Comparison of ENCODE assay signal across 23 mouse cellular contexts in the genomic region with DNA sequence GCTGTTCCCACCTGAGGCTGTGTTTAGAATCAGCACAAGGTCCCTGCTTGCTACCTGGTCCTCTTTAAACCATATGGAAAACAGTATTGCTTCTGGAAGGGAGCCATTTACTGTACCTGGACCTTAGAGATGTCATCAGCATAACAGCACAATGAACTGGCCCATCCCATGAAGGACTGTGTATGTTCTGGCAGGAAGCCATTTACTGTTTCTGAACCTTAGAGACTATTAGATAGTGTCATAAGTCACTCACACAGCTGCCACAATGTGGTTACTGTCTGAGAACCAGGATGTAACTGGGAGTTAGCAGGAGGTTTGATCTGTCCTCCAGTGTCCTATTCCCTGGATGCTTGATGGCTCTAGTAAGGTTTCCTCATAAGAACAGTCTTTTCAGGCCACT. TPM values are rescaled to one million over a fixed set of nuclear protein-coding genes. Genes with fewer than 3 reads are reported as not detected.
DNase-seq lines count a peak whose midpoint lies in the region; ATAC-seq and TF ChIP-seq lines count a peak whose summit lies in the region.
"Had no signal": no experiment of that assay in that cellular context is flagged by ENCODE, and none has a peak within 500 bp of the region (broad histone marks: within the 10 kb centered on the region; RNA-seq: fewer than 3 reads in every experiment).

No protein-coding gene starts in this region.

- peak overlapping the region; percentile 22; the same call in 1 of the 2 replicates for H3K27ac ChIP-seq in intestine, embryonic 15.5 days
- peak overlapping the region; percentile 22; the same call in 1 of the 2 replicates for H3K27ac ChIP-seq in intestine, postnatal 0 days (ENCODE audit: low read depth, low read length)
- peak overlapping the region; percentile 92 for H3K27ac ChIP-seq in small intestine, adult 2 months (ENCODE audit: insufficient read depth, low read depth, low read length)
- H3K27ac ChIP-seq: embryonic facial prominence, embryonic 10.5 days; embryonic facial prominence, embryonic 12.5 days; forebrain, embryonic 10.5 days; forebrain, embryonic 12.5 days had no signal

- no peak overlapping the region for H3K4me3 ChIP-seq in intestine, embryonic 15.5 days (replicated peaks)
- no peak overlapping the region for H3K4me3 ChIP-seq in intestine, postnatal 0 days (ENCODE audit: low read depth, low read length)
- no peak overlapping the region for H3K4me3 ChIP-seq in small intestine, adult 2 months (ENCODE audit: low read depth, low read length)
- H3K4me3 ChIP-seq: embryonic facial prominence, embryonic 10.5 days; embryonic facial prominence, embryonic 12.5 days; erythroblast, embryonic 14.5 days; forebrain, embryonic 10.5 days; forebrain, embryonic 12.5 days had no signal

- no peak overlapping the region for H3K9ac ChIP-seq in intestine, embryonic 15.5 days
- no peak overlapping the region for H3K9ac ChIP-seq in intestine, postnatal 0 days (ENCODE audit: low read depth, low read length)
- H3K9ac ChIP-seq: embryonic facial prominence, embryonic 12.5 days; forebrain, embryonic 12.5 days had no signal

- H3K4me1 ChIP-seq in intestine, embryonic 15.5 days (replicated peaks), result peaks cover 7% of the 10 kb centered on the region; the same call in 1 of the 2 replicates
- 0 out of 2 replicates have a peak, but pooled peaks cover 8% of the 10 kb centered on the region for H3K4me1 ChIP-seq in intestine, postnatal 0 days (replicated peaks; ENCODE audit: control insufficient read depth, insufficient read depth, low read length)
- peaks cover 31% of the 10 kb centered on the region for H3K4me1 ChIP-seq in small intestine, adult 2 months (ENCODE audit: control insufficient read depth, insufficient read depth, insufficient read length, low read length)
- H3K4me1 ChIP-seq: embryonic facial prominence, embryonic 10.5 days; embryonic facial prominence, embryonic 12.5 days; forebrain, embryonic 10.5 days; forebrain, embryonic 12.5 days had no signal

- no peaks in the 10 kb centered on the region for H3K27me3 ChIP-seq in intestine, embryonic 15.5 days (replicated peaks)
- H3K27me3 ChIP-seq in intestine, postnatal 0 days (replicated peaks; ENCODE audit: control insufficient read depth, insufficient read depth, low read length), result no peaks in the 10 kb centered on the region
- H3K27me3 ChIP-seq in small intestine, adult 2 months (ENCODE audit: control insufficient read depth, insufficient read depth, low read length), result no peaks in the 10 kb centered on the region
- H3K27me3 ChIP-seq: embryonic facial prominence, embryonic 12.5 days; forebrain, embryonic 12.5 days had no signal

- DNase-seq in right cerebral cortex, adult 2 months (ENCODE audit: low spot score in 2 of 2), result no peak
- no peak for DNase-seq in cerebellum, adult 11-12 months
- no peak for DNase-seq in liver
- no peak for DNase-seq in embryo, embryonic 11 days
- DNase-seq: adrenal gland, adult 2 months; adrenal gland, postnatal 10 days; adrenal gland, postnatal 25 days; cerebellum, adult 11 months; cerebellum, adult 2 months; cerebellum, adult 9-11 months; cerebellum, postnatal 14 days; cerebellum, postnatal 36 days had no signal

- no peak for TF ChIP-seq CTCF in intestine, postnatal 0 days (IDR thresholded peaks at IDR 0.05; ENCODE audit: low read depth)
- no peak for TF ChIP-seq CTCF in small intestine, adult 2 months (IDR thresholded peaks at IDR 0.05; ENCODE audit: extremely low read depth, insufficient read length, insufficient replicate concordance, low read depth, low read length)

- no peaks in the 10 kb centered on the region for H3K36me3 ChIP-seq in intestine, embryonic 15.5 days
- H3K36me3 ChIP-seq in intestine, postnatal 0 days (ENCODE audit: control insufficient read depth, insufficient read depth), result no peaks in the 10 kb centered on the region
- H3K36me3 ChIP-seq in small intestine, adult 2 months (ENCODE audit: control insufficient read depth, insufficient read depth, low read length), result no peaks in the 10 kb centered on the region
- H3K36me3 ChIP-seq: embryonic facial prominence, embryonic 10.5 days; embryonic facial prominence, embryonic 12.5 days; forebrain, embryonic 10.5 days; forebrain, embryonic 12.5 days had no signal

- no peaks in the 10 kb centered on the region for H3K9me3 ChIP-seq in intestine, embryonic 15.5 days
- no peaks in the 10 kb centered on the region for H3K9me3 ChIP-seq in intestine, postnatal 0 days (ENCODE audit: control insufficient read depth)
- H3K9me3 ChIP-seq: embryonic facial prominence, embryonic 10.5 days; embryonic facial prominence, embryonic 12.5 days; forebrain, embryonic 10.5 days; forebrain, embryonic 12.5 days had no signal

- no peak for TF ChIP-seq POLR2A in small intestine, adult 2 months (IDR thresholded peaks at IDR 0.05; ENCODE audit: low read depth, low read length)

- no peak overlapping the region for H3K4me2 ChIP-seq in intestine, embryonic 15.5 days (replicated peaks)
- no peak overlapping the region for H3K4me2 ChIP-seq in intestine, postnatal 0 days (replicated peaks; ENCODE audit: low read depth)
- H3K4me2 ChIP-seq: embryonic facial prominence, embryonic 12.5 days; forebrain, embryonic 12.5 days had no signal

- peak; percentile 46 for ATAC-seq in intestine, embryonic 15.5 days
- ATAC-seq in intestine, postnatal 0 days, result peak; percentile 82
- ATAC-seq: forebrain, embryonic 14.5 days; forebrain, embryonic 16.5 days had no signal

RNA-seq across cellular contexts. Expression of a gene that starts 33.7 kb away (rescaled TPM):
- polyA plus RNA-seq in intestine, embryonic 15.5 days (2015; fragmentation: Nextera tagmentation; extraction: Ambion mirVana), result 26.0 and 28.9 TPM in 2 replicates
- polyA plus RNA-seq in intestine, postnatal 0 days (2015; fragmentation: Nextera tagmentation; extraction: Ambion mirVana), result 18.3 and 22.1 TPM in 2 replicates
- polyA plus RNA-seq in small intestine, adult 2 months (2012; rRNA removed), result 39.8 and 71.1 TPM in 2 replicates
- polyA plus RNA-seq: C2C12; forebrain, embryonic 14.5 days had no signal

Comparison
In these comparisons a context has a peak if more than half of its experiments do, and no peak if none do; other contexts are left out.
1. H3K27ac ChIP-seq: peak in every context shown above with its lines; median percentile 92 in small intestine, adult 2 months; 22 in intestine, embryonic 15.5 days; 22 in intestine, postnatal 0 days.